Mouse (Mus musculus): ENCODE measurements around the gene Slc44a3. TPM values are rescaled to one million over a fixed set of nuclear protein-coding genes. Genes with fewer than 3 reads are reported as not detected.
"Not testable (repeated sequence)": the region's sequence is repeated elsewhere in the genome, so short reads cannot be mapped to it uniquely, and the experiment has no call there.

Gene Slc44a3
- polyA plus RNA-seq, 1 experiment from 2014 or later, result 15.2 TPM

GRCm38 (mm10) chr3:121540621-121541020, 8.4 kb upstream of the Slc44a3 start:
- H3K36me3 ChIP-seq (replicated peaks; ENCODE audit: insufficient read depth, low read length), result no peaks in the 10 kb centered on the region

GRCm38 (mm10) chr3:121539871-121540431, 7.7 kb upstream of the Slc44a3 start:
- Histone ChIP-seq H3K9me3 (ENCODE audit: low read length) (no peaks in the 10 kb centered on the region), H3K9ac (replicated peaks) (no peak overlapping the region), H3K27ac (ENCODE audit: low read depth) (no peak overlapping the region), H3K4me1 (ENCODE audit: insufficient read depth) (no peaks in the 10 kb centered on the region), H3K4me3 (ENCODE audit: low read depth, low read length) (no peak overlapping the region), H3K4me2 (ENCODE audit: low read depth, low read length) (no peak overlapping the region; the same call in 1 of the 2 replicates), H3K27me3 (ENCODE audit: insufficient read depth, low read length) (no peaks in the 10 kb centered on the region), H3K36me3 (replicated peaks; ENCODE audit: insufficient read depth, low read length) (no peaks in the 10 kb centered on the region)
- DNase-seq, result peak; percentile 37
- peak; percentile 75 for ATAC-seq
- TF ChIP-seq EP300 (IDR thresholded peaks at IDR 0.05; ENCODE audit: low read depth) (no peak), CTCF (IDR thresholded peaks at IDR 0.05; ENCODE audit: low read depth) (peak; percentile 53)
- 22% methylated on average over 8 of the region's 8 CpGs for WGBS (ENCODE audit: insufficient replicate concordance)

More at GRCm38 (mm10) chr3:121540621-121541020, 8.4 kb upstream of the Slc44a3 start:
- ATAC-seq (no peak), DNase-seq (no peak)
- Histone ChIP-seq H3K27me3 (ENCODE audit: insufficient read depth, low read length) (no peaks in the 10 kb centered on the region), H3K9ac (replicated peaks) (no peak overlapping the region), H3K9me3 (ENCODE audit: low read length) (no peaks in the 10 kb centered on the region), H3K4me3 (ENCODE audit: low read depth, low read length) (no peak overlapping the region), H3K4me1 (ENCODE audit: insufficient read depth) (no peaks in the 10 kb centered on the region), H3K27ac (ENCODE audit: low read depth) (no peak overlapping the region), H3K4me2 (ENCODE audit: low read depth, low read length) (no peak overlapping the region)
- no peak for TF ChIP-seq CTCF (IDR thresholded peaks at IDR 0.05; ENCODE audit: low read depth)
- TF ChIP-seq EP300 (IDR thresholded peaks at IDR 0.05; ENCODE audit: low read depth), result no peak
- 56% methylated on average over 5 of the region's 5 CpGs for WGBS (ENCODE audit: insufficient replicate concordance)

GRCm38 (mm10) chr3:121538847-121539246, 6.6 kb upstream of the Slc44a3 start:
- H3K4me3 ChIP-seq (ENCODE audit: low read depth, low read length); ATAC-seq; H3K27ac ChIP-seq (ENCODE audit: low read depth); H3K9me3 ChIP-seq (ENCODE audit: low read length); H3K27me3 ChIP-seq (ENCODE audit: insufficient read depth, low read length); H3K36me3 ChIP-seq (replicated peaks; ENCODE audit: insufficient read depth, low read length); DNase-seq; H3K4me1 ChIP-seq (ENCODE audit: insufficient read depth); H3K4me2 ChIP-seq (ENCODE audit: low read depth, low read length); H3K9ac ChIP-seq (replicated peaks): not testable (repeated sequence)
- WGBS (ENCODE audit: insufficient replicate concordance), result 86% methylated on average over 3 of the region's 3 CpGs

GRCm38 (mm10) chr3:121537996-121538395, 5.8 kb upstream of the Slc44a3 start:
- DNase-seq (no peak), ATAC-seq (no peak)
- Histone ChIP-seq H3K4me1 (ENCODE audit: insufficient read depth) (no peaks in the 10 kb centered on the region), H3K27ac (ENCODE audit: low read depth) (no peak overlapping the region), H3K27me3 (ENCODE audit: insufficient read depth, low read length) (no peaks in the 10 kb centered on the region), H3K36me3 (replicated peaks; ENCODE audit: insufficient read depth, low read length) (no peaks in the 10 kb centered on the region), H3K9ac (replicated peaks) (no peak overlapping the region), H3K9me3 (ENCODE audit: low read length) (no peaks in the 10 kb centered on the region), H3K4me2 (ENCODE audit: low read depth, low read length) (no peak overlapping the region), H3K4me3 (ENCODE audit: low read depth, low read length) (no peak overlapping the region)
- TF ChIP-seq EP300 (IDR thresholded peaks at IDR 0.05; ENCODE audit: low read depth) (no peak), CTCF (IDR thresholded peaks at IDR 0.05; ENCODE audit: low read depth) (no peak)
- WGBS (ENCODE audit: insufficient replicate concordance), result 85% methylated on average over 3 of the region's 3 CpGs

- no peak overlapping the region for H3K4me3 ChIP-seq (ENCODE audit: low read depth, low read length)
- TF ChIP-seq CTCF (IDR thresholded peaks at IDR 0.05; ENCODE audit: low read depth), result no peak
- TF ChIP-seq EP300 (IDR thresholded peaks at IDR 0.05; ENCODE audit: low read depth), result no peak
- 55% methylated on average over 9 of the region's 9 CpGs for WGBS (ENCODE audit: insufficient replicate concordance)
- no peaks in the 10 kb centered on the region for H3K27me3 ChIP-seq (ENCODE audit: insufficient read depth, low read length)
- no peak overlapping the region for H3K4me2 ChIP-seq (ENCODE audit: low read depth, low read length)
- no peaks in the 10 kb centered on the region for H3K4me1 ChIP-seq (ENCODE audit: insufficient read depth)
- H3K36me3 ChIP-seq (replicated peaks; ENCODE audit: insufficient read depth, low read length), result no peaks in the 10 kb centered on the region
- no peak overlapping the region for H3K27ac ChIP-seq (ENCODE audit: low read depth)
- no peak for DNase-seq
- no peak overlapping the region for H3K9ac ChIP-seq (replicated peaks)
- H3K9me3 ChIP-seq (ENCODE audit: low read length), result no peaks in the 10 kb centered on the region
- no peak for ATAC-seq
These were observed 4.6 kb upstream of the Slc44a3 start for GRCm38 (mm10) chr3:121536803-121537202.

- Histone ChIP-seq H3K27ac (ENCODE audit: low read depth) (no peak overlapping the region), H3K9ac (replicated peaks) (no peak overlapping the region), H3K4me1 (ENCODE audit: insufficient read depth) (no peaks in the 10 kb centered on the region), H3K27me3 (ENCODE audit: insufficient read depth, low read length) (no peaks in the 10 kb centered on the region), H3K4me3 (ENCODE audit: low read depth, low read length) (no peak overlapping the region), H3K36me3 (replicated peaks; ENCODE audit: insufficient read depth, low read length) (no peaks in the 10 kb centered on the region), H3K9me3 (ENCODE audit: low read length) (no peaks in the 10 kb centered on the region), H3K4me2 (ENCODE audit: low read depth, low read length) (no peak overlapping the region)
- WGBS (ENCODE audit: insufficient replicate concordance), result 78% methylated on average over 3 of the region's 3 CpGs
- DNase-seq (peak; percentile 59), ATAC-seq (no peak)
- TF ChIP-seq EP300 (IDR thresholded peaks at IDR 0.05; ENCODE audit: low read depth) (no peak), CTCF (IDR thresholded peaks at IDR 0.05; ENCODE audit: low read depth) (peak; percentile 82)
These were observed 3.8 kb upstream of the Slc44a3 start for GRCm38 (mm10) chr3:121535813-121536504.

Measured in liver, postnatal 0 days (tissue).